Mouse (Mus musculus) neural tube, embryonic 14.5 days (tissue): ENCODE data around the gene Slc38a3. TPM values are rescaled to one million over a fixed set of nuclear protein-coding genes. Genes with fewer than 3 reads are reported as not detected.
A peak's percentile ranks its signal among the peaks of the same experiment; 100 is the strongest.

Experiments
- ATAC-seq: fragments of 200-750 bp; cut with Nextera tagmentation; 2 replicates; pipeline ENCODE4 v1.8.0; 2017; ENCODE audit warnings: low read depth, mild to moderate bottlenecking, moderate TSS enrichment, moderate library complexity
- H3K27ac ChIP-seq: fragments of 300-500 bp; sonication (generic); 2 replicates; pipeline ENCODE4 v1.5.1; 2014; ENCODE audit warnings: low read depth, mild to moderate bottlenecking, control low read depth, low read length, moderate library complexity, mixed read lengths
- H3K27me3 ChIP-seq: fragments of 300-500 bp; sonication (generic); 2 replicates; pipeline ENCODE4 v1.6.1; 2014; ENCODE audit warnings: low read length; ENCODE audit not compliant: control insufficient read depth, insufficient read depth
- H3K36me3 ChIP-seq: fragments of 300-500 bp; sonication (generic); 2 replicates; pipeline ENCODE4 v1.6.1; 2014; ENCODE audit warnings: low read length, mixed read lengths; ENCODE audit not compliant: control insufficient read depth, insufficient read depth
- H3K4me1 ChIP-seq: fragments of 300-500 bp; sonication (generic); 2 replicates; pipeline ENCODE4 v1.6.1; 2014; ENCODE audit warnings: low read length; ENCODE audit not compliant: control insufficient read depth, insufficient read depth
- H3K4me2 ChIP-seq: fragments of 300-500 bp; sonication (generic); 2 replicates; pipeline ENCODE4 v1.6.1; 2014; ENCODE audit warnings: mild to moderate bottlenecking, low read depth, low read length, control low read depth
- H3K4me3 ChIP-seq: fragments of 300-500 bp; sonication (generic); 2 replicates; pipeline ENCODE4 v1.5.1; 2014; ENCODE audit warnings: low read depth, low read length, control low read depth, mixed read lengths
- H3K9ac ChIP-seq: fragments of 300-500 bp; sonication (generic); replicated peaks from 2 replicates; pipeline ENCODE4 v1.6.1; 2014; ENCODE audit warnings: low read depth, mild to moderate bottlenecking, control low read depth, low read length, mixed read lengths
- H3K9me3 ChIP-seq: fragments of 300-500 bp; sonication (generic); 2 replicates; pipeline ENCODE4 v1.6.1; 2016; ENCODE audit warnings: low read length; ENCODE audit not compliant: control insufficient read depth
- WGBS: fragments of 180-500 bp; shearing (Covaris S2); extraction: QIAGEN DNeasy Blood & Tissue Kit; methylation state at CpG from one replicate; pipeline ENCODE4 v1.1.7; 2014; 5-methylcytosine and 5-hydroxymethylcytosine counted together
- polyA plus RNA-seq: library from polyadenylated mRNA; unstranded; fragments of >200 nt; fragmentation: Nextera tagmentation; extraction: Ambion mirVana; gene quantifications from 2 replicates; pipeline ENCODE4 v1.2.1, GENCODE M21; 2014

Slc38a3 gene
- polyA plus RNA-seq, 1 experiment from 2014 or later, result 31.3 TPM

DNA sequence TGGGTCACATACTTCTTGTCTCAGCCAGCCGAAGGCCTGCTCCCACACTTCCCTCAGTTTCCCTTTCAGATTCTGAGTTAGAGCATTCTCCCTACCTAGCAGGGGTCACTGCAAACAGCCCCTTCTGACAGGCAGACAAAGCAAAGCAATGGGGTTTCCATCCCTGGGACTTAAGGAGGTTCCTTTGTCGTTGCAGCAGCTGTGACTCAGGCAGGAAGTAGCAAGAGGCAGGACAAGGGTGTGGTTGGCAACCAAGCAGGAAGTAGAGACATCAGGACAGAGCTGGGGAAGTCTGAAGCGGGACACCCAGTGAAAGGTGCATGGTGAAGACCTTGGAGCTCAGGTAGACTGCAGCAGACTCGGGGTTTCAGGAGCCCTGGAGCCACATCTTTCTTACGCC lies 44.8 kb downstream of the Slc38a3 start:
- peaks cover 5% of the 10 kb centered on the region; the same call in 1 of the 2 replicates for H3K36me3 ChIP-seq

DNA sequence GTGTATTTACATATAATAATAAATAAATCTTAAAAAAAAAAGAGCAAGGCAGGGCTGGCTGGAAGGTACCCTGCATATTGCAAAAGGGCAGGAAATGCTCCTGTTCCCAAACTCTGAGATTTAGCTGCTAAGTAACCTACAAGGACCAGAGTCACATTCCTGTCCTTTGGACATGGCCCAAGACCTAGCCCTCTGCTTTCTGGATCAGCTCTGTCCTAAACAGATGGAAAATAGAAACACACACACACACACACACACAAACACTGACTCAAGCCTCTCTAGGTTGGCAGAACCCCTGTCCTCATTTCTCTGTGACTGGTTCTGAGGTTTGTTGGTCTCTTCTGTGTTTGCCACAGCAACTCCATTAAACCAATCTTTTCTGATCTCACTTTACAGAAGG lies 48.4 kb downstream of the Slc38a3 start:
- no peaks in the 10 kb centered on the region for H3K9me3 ChIP-seq
- H3K4me2 ChIP-seq, result no peak overlapping the region
- no peaks in the 10 kb centered on the region for H3K27me3 ChIP-seq
- no peak for ATAC-seq
- H3K36me3 ChIP-seq, result peaks cover 26% of the 10 kb centered on the region
- 0 out of 2 replicates have a peak, but pooled peaks cover 9% of the 10 kb centered on the region for H3K4me1 ChIP-seq
- H3K4me3 ChIP-seq, result no peak overlapping the region
- no peak overlapping the region for H3K9ac ChIP-seq
- no peak overlapping the region for H3K27ac ChIP-seq

More for the DNA sequence above, 44.8 kb downstream of the Slc38a3 start:
- 73% methylated on average over 5 of the region's 5 CpGs for WGBS
- Histone ChIP-seq H3K4me2 (no peak overlapping the region), H3K27me3 (no peaks in the 10 kb centered on the region), H3K9ac (no peak overlapping the region), H3K9me3 (no peaks in the 10 kb centered on the region), H3K27ac (peak overlapping the region; percentile 39), H3K4me3 (no peak overlapping the region), H3K4me1 (peaks cover 40% of the 10 kb centered on the region)
- no peak for ATAC-seq

GRCm38 (mm10) chr9:107619546-107619879 lies 49.8 kb downstream of the Slc38a3 start:
- ATAC-seq, result no peak
- Histone ChIP-seq H3K9ac (no peak overlapping the region), H3K4me2 (no peak overlapping the region), H3K9me3 (no peaks in the 10 kb centered on the region), H3K27me3 (no peaks in the 10 kb centered on the region), H3K4me1 (0 out of 2 replicates have a peak, but pooled peaks cover 5% of the 10 kb centered on the region), H3K36me3 (peaks cover 37% of the 10 kb centered on the region), H3K4me3 (no peak overlapping the region), H3K27ac (peak overlapping the region; percentile 2; the same call in 1 of the 2 replicates)
- WGBS, result 79% methylated on average over 13 of the region's 13 CpGs

DNA sequence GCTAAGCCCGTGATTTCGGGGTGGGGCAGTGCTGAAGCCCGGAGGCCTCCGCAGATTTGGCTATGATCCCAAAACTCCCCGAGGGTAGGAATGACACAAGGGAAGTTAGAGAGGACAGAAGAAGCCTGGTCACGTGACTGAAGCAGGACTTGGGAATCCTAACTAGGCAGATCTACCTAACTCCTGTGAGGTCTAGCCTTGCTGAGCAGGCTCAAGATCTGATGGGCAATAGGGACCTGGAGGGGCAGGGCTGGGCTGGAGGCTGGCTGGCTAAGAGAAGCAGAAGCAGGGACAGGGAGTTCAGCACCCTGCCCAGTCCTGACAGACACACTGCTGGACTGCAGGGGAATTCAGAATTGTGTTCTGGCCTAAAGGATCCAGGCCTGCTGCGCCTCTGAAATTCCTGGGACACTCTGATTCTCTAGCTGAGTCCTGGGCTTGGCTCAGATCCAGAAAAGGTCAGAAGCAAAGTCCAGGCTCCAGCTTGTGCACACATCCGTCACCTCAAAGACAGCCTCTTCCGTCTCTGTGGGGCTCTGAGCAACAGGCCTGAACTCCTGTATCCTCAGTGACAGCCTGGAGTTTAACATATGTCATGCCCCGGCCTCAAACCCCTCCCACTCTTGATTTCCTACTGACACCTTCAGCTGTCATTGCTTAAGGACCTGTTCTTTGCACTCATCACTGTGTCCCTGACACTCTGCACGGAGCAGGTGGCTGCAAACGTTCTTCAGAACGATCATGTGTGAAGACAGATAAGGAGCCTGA lies 50.4 kb downstream of the Slc38a3 start:
- Histone ChIP-seq H3K9ac (no peak overlapping the region), H3K27ac (peak overlapping the region; percentile 30), H3K36me3 (peaks cover 40% of the 10 kb centered on the region), H3K4me1 (0 out of 2 replicates have a peak, but pooled peaks cover 3% of the 10 kb centered on the region), H3K9me3 (no peaks in the 10 kb centered on the region), H3K4me2 (no peak overlapping the region), H3K4me3 (no peak overlapping the region), H3K27me3 (no peaks in the 10 kb centered on the region)
- WGBS, result 50% methylated on average over 13 of the region's 13 CpGs
- no peak for ATAC-seq

GRCm38 (mm10) chr9:107618098-107618497 lies 51.2 kb downstream of the Slc38a3 start:
- Histone ChIP-seq H3K27ac (peak overlapping the region; percentile 30), H3K27me3 (no peaks in the 10 kb centered on the region), H3K36me3 (peaks cover 40% of the 10 kb centered on the region), H3K4me3 (no peak overlapping the region), H3K9ac (no peak overlapping the region), H3K4me1 (peaks cover 6% of the 10 kb centered on the region; the same call in 1 of the 2 replicates), H3K4me2 (no peak overlapping the region), H3K9me3 (no peaks in the 10 kb centered on the region)
- ATAC-seq, result no peak
- 81% methylated on average over 6 of the region's 6 CpGs for WGBS

DNA sequence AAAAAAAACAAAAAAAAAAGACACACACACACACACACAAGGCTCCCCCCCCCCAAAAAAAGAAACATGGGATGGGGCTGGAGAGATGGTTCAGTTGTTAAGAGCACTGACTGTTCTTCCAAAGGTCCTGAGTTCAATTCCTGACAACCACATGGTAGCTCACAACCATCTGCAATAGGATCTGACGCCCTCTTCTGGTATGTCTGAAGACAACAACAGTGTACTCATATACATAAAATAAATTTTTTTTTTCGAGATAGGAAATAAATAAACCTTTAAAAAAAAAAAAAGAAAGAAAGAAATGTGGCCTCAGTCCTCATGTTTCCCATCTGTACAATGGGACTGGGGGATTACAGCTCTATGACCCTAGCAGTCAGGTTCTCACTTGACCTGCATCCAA lies 51.9 kb downstream of the Slc38a3 start:
- peaks cover 10% of the 10 kb centered on the region for H3K4me1 ChIP-seq
- no peak overlapping the region for H3K9ac ChIP-seq
- no peak overlapping the region for H3K27ac ChIP-seq
- 85% methylated on average over 2 of the region's 2 CpGs for WGBS
- no peak for ATAC-seq
- H3K9me3 ChIP-seq, result no peaks in the 10 kb centered on the region
- no peaks in the 10 kb centered on the region for H3K27me3 ChIP-seq
- H3K36me3 ChIP-seq, result peaks cover 40% of the 10 kb centered on the region
- no peak overlapping the region for H3K4me3 ChIP-seq
- H3K4me2 ChIP-seq, result no peak overlapping the region

GRCm38 (mm10) chr9:107615035-107615434 lies 54.3 kb downstream of the Slc38a3 start:
- Histone ChIP-seq H3K9me3 (no peaks in the 10 kb centered on the region), H3K4me1 (peaks cover 20% of the 10 kb centered on the region), H3K9ac (no peak overlapping the region), H3K27ac (no peak overlapping the region), H3K4me2 (no peak overlapping the region), H3K36me3 (peaks cover 40% of the 10 kb centered on the region), H3K4me3 (no peak overlapping the region), H3K27me3 (no peaks in the 10 kb centered on the region)
- WGBS, result 53% methylated on average over 4 of the region's 4 CpGs
- no peak for ATAC-seq

DNA sequence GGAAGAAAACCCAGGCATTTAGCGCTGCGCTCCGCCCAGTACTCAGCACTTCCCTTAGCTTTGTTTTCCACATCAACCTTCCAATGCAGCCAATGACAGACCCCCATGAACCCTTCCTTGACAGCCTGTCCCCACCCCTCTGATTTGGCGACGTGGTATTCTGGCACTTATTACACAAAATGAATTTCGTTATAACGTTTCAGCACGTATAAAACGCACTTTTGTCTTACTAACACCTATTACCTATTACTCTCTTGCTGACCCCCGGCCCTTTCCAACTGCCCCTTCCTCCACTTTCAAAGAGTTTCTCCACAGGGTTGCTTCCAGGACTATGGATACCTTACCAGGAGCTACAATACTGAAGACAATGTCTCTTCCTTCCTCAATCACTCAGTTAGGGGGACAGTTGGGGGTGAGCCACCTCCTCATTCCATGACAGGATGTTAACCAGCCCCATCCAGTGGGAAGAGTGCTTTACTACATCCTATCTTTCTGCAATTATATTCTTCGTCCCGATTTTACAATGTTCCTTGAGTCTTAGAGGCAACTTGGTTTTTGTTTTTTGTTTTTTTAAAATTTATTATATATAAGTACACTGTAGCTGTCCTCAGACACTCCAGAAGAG lies 56.3 kb downstream of the Slc38a3 start:
- Histone ChIP-seq H3K9me3 (no peaks in the 10 kb centered on the region), H3K4me3 (peak overlapping the region; percentile 27), H3K36me3 (peaks cover 32% of the 10 kb centered on the region), H3K4me2 (peak overlapping the region; percentile 66), H3K4me1 (peaks cover 18% of the 10 kb centered on the region), H3K27ac (peak overlapping the region; percentile 99), H3K9ac (peak overlapping the region; percentile 82), H3K27me3 (no peaks in the 10 kb centered on the region)
- peak; percentile 35; the same call in 1 of the 2 replicates for ATAC-seq
- WGBS, result 10% methylated on average over 12 of the region's 12 CpGs
